Mouse (Mus musculus): ENCODE measurements around the gene Bgn. TPM values are rescaled to one million over a fixed set of nuclear protein-coding genes. Genes with fewer than 3 reads are reported as not detected.

Bgn gene
- polyA plus RNA-seq, 1 experiment from 2014 or later: 98.7 TPM

GRCm38 (mm10) chrX:73512904-73513303 lies 29.5 kb downstream of the Bgn start:
- ATAC-seq (ENCODE audit: low FRiP score, low TSS enrichment): no peak
- Histone ChIP-seq H3K27me3 (ENCODE audit: insufficient read depth, low read length) (0 out of 2 replicates have a peak, but pooled peaks cover 4% of the 10 kb centered on the region), H3K9me3 (ENCODE audit: low read length) (no peaks in the 10 kb centered on the region), H3K4me2 (replicated peaks; ENCODE audit: low read depth, low read length) (no peak overlapping the region), H3K36me3 (ENCODE audit: insufficient read depth, low read length) (no peaks in the 10 kb centered on the region), H3K4me1 (ENCODE audit: insufficient read depth, low read length) (no peaks in the 10 kb centered on the region), H3K9ac (replicated peaks; ENCODE audit: low read length) (no peak overlapping the region), H3K27ac (ENCODE audit: low read length) (no peak overlapping the region), H3K4me3 (ENCODE audit: low read length) (no peak overlapping the region)
- 30% methylated on average over 3 of the region's 3 CpGs for WGBS

GRCm38 (mm10) chrX:73516556-73516955 lies 33.2 kb downstream of the Bgn start:
- Histone ChIP-seq H3K4me2 (replicated peaks; ENCODE audit: low read depth, low read length) (no peak overlapping the region), H3K36me3 (ENCODE audit: insufficient read depth, low read length) (no peaks in the 10 kb centered on the region), H3K9ac (replicated peaks; ENCODE audit: low read length) (no peak overlapping the region), H3K4me3 (ENCODE audit: low read length) (no peak overlapping the region), H3K9me3 (ENCODE audit: low read length) (no peaks in the 10 kb centered on the region), H3K4me1 (ENCODE audit: insufficient read depth, low read length) (no peaks in the 10 kb centered on the region), H3K27ac (ENCODE audit: low read length) (no peak overlapping the region), H3K27me3 (ENCODE audit: insufficient read depth, low read length) (0 out of 2 replicates have a peak, but pooled peaks cover 4% of the 10 kb centered on the region)
- ATAC-seq (ENCODE audit: low FRiP score, low TSS enrichment): no peak
- whole genome bisulfite sequencing: 54% methylated on average over 4 of the region's 4 CpGs

- Histone ChIP-seq H3K4me2 (replicated peaks; ENCODE audit: low read depth, low read length) (no peak overlapping the region), H3K36me3 (ENCODE audit: insufficient read depth, low read length) (no peaks in the 10 kb centered on the region), H3K27me3 (ENCODE audit: insufficient read depth, low read length) (0 out of 2 replicates have a peak, but pooled peaks cover under 1% of the 10 kb centered on the region), H3K9ac (replicated peaks; ENCODE audit: low read length) (no peak overlapping the region), H3K27ac (ENCODE audit: low read length) (no peak overlapping the region), H3K4me3 (ENCODE audit: low read length) (no peak overlapping the region), H3K9me3 (ENCODE audit: low read length) (no peaks in the 10 kb centered on the region), H3K4me1 (ENCODE audit: insufficient read depth, low read length) (no peaks in the 10 kb centered on the region)
- ATAC-seq (ENCODE audit: low FRiP score, low TSS enrichment): no peak
Observed at GRCm38 (mm10) chrX:73517060-73517600, 33.7 kb downstream of the Bgn start.

DNA sequence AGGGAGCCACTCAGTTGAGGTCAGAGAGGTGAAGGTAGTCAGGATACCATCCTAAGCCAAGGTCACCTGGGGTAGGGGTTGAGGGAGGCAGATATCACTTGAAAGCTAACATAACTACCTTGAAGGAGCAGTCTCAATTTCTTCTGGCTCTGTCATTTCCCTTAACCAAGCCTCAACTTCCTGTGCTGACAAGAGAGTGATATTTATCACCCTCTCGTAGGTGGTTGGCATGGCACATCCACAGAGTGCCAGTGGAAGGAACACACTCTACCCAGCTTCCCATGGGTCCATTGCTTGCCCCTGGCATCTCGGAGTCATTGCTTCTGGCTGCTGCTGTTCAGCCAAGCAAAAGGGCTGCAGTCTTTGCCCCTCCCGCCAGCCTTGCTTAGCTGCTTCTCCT lies 37.3 kb downstream of the Bgn start:
- no peak overlapping the region for H3K4me2 ChIP-seq (replicated peaks; ENCODE audit: low read depth, low read length)
- no peak for ATAC-seq (ENCODE audit: low FRiP score, low TSS enrichment)

DNA sequence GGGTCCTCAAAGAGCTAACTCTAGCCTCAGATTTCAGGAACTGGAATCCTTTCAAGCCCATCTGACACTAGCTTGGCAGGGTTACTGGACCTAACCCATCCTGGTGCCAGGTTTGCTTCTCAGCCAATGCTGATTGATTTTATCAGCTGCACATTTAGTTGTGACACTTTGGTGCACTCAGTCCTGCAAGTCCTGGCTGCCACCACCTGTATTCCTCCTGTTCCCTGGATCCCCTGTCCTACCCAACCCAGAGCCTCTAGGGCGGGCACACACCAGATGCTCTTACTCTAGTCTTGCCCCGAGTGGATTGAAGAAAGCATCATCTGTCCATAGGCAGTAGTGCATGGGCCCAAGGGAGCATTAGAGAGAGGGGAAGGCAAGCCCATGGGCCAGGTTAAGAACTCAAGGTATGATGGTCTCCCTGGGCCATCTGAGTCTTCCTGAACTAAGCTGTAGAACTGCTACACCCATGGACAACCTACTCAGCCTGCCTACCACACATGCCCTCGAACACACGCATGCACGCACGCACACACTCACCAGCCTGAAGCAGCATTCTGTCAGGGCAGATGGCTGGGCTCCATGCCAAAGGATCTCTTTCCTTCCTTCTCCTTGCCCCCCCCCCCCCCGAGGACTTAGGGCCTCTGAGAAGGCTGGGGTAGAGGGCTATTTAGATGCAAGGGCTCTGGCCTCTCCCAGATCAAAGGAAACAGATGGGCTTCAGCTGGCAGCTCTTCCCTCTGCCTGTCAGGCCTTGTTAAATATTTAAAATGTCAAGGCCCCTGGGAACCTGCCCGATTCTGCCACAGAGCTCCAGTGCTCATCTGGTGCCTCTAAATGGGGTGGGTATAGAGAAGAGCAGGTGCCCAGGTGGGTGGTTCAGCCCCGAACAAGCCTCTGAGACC lies 41.2 kb downstream of the Bgn start:
- 66% methylated on average over 9 of the region's 9 CpGs for WGBS
- ATAC-seq (ENCODE audit: low FRiP score, low TSS enrichment): no peak
- no peak overlapping the region for H3K27ac ChIP-seq (ENCODE audit: low read length)
- H3K4me3 ChIP-seq (ENCODE audit: low read length): no peak overlapping the region
- H3K27me3 ChIP-seq (ENCODE audit: insufficient read depth, low read length): peaks cover 14% of the 10 kb centered on the region; the same call in 1 of the 2 replicates
- H3K4me1 ChIP-seq (ENCODE audit: insufficient read depth, low read length): no peaks in the 10 kb centered on the region
- H3K9me3 ChIP-seq (ENCODE audit: low read length): no peaks in the 10 kb centered on the region
- H3K4me2 ChIP-seq (replicated peaks; ENCODE audit: low read depth, low read length): no peak overlapping the region
- H3K36me3 ChIP-seq (ENCODE audit: insufficient read depth, low read length): no peaks in the 10 kb centered on the region
- no peak overlapping the region for H3K9ac ChIP-seq (replicated peaks; ENCODE audit: low read length)

More for the DNA sequence above, 37.3 kb downstream of the Bgn start:
- Histone ChIP-seq H3K36me3 (ENCODE audit: insufficient read depth, low read length) (no peaks in the 10 kb centered on the region), H3K4me3 (ENCODE audit: low read length) (no peak overlapping the region), H3K9me3 (ENCODE audit: low read length) (no peaks in the 10 kb centered on the region), H3K4me1 (ENCODE audit: insufficient read depth, low read length) (no peaks in the 10 kb centered on the region), H3K27me3 (ENCODE audit: insufficient read depth, low read length) (peaks cover 11% of the 10 kb centered on the region; the same call in 1 of the 2 replicates), H3K27ac (ENCODE audit: low read length) (no peak overlapping the region), H3K9ac (replicated peaks; ENCODE audit: low read length) (no peak overlapping the region)
- 69% methylated on average over 3 of the region's 3 CpGs for WGBS

DNA sequence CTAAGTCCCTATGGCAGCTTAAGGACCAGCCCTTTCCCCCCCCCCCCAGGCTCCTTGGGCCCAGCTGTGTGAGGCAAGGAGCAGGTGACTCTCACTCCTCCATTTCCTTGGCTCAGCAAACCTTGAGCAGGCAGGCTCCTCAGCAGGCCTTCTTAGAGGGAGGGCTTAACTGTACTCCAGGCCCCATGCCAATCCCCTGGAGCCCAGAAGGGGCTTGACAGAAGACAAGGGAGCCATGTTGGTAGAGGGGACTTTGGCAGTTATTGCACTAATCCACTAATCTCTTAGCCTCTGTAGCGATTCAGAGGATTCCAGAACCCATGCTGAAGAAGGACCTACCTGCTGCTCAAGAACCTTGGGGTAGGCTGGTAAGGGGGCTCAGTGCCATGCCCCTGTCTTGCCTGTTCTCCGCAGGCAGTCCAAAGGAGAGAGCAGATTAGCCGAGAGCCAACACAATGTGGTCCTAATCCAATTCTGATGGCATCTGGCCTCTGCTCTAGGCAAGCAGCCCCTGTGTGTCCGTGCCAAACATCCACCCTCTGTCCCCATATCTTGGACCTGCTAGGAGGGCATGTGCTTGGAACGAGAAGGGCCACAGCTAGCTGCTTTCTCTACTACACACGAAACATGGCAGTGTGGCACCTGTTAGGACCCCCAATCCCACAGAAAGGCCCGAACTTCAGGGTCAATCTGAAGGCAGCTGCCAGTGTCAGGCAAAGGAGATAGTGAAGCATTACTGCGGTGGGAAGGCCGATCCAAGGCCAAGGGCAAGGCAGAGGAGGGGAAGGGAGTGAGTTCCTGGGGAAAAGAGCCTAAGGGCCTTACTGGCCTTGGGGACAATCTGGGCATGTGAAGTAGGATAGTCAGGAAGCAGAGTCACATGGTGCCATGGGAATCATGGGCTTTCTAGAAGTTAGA lies 42.1 kb downstream of the Bgn start:
- H3K27me3 ChIP-seq (ENCODE audit: insufficient read depth, low read length): peaks cover 14% of the 10 kb centered on the region; the same call in 1 of the 2 replicates
- H3K27ac ChIP-seq (ENCODE audit: low read length): no peak overlapping the region
- H3K36me3 ChIP-seq (ENCODE audit: insufficient read depth, low read length): no peaks in the 10 kb centered on the region
- no peak overlapping the region for H3K9ac ChIP-seq (replicated peaks; ENCODE audit: low read length)
- ATAC-seq (ENCODE audit: low FRiP score, low TSS enrichment): no peak
- H3K4me3 ChIP-seq (ENCODE audit: low read length): no peak overlapping the region
- H3K9me3 ChIP-seq (ENCODE audit: low read length): no peaks in the 10 kb centered on the region
- no peak overlapping the region for H3K4me2 ChIP-seq (replicated peaks; ENCODE audit: low read depth, low read length)
- H3K4me1 ChIP-seq (ENCODE audit: insufficient read depth, low read length): no peaks in the 10 kb centered on the region
- 89% methylated on average over 9 of the region's 9 CpGs for WGBS

DNA sequence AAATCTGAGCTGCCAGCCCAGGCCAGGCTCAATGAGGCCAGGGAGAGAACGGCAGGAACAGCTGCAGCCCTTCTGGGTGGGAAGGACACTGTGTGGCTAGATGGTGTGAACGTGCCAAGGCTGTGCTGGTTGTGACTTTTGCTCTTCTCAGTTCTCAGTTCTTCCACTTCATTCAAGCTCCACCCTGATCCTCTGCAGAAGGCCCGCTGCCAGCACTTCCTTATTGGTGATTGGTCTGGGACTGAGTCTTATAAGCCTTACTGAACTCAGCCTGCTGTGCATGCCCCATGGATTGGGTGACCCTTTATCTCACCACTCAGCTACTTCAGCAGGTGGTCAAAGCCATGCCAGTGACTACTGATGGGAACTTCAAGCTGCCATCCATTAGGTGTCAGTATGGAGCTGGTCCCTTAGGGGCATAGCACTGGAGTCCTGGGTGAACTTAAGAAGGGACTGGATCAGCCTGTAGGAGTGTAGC lies 43.0 kb downstream of the Bgn start:
- no peak overlapping the region for H3K9ac ChIP-seq (replicated peaks; ENCODE audit: low read length)
- no peak overlapping the region for H3K4me3 ChIP-seq (ENCODE audit: low read length)
- H3K27ac ChIP-seq (ENCODE audit: low read length): no peak overlapping the region
- H3K36me3 ChIP-seq (ENCODE audit: insufficient read depth, low read length): no peaks in the 10 kb centered on the region
- no peaks in the 10 kb centered on the region for H3K4me1 ChIP-seq (ENCODE audit: insufficient read depth, low read length)
- no peak overlapping the region for H3K4me2 ChIP-seq (replicated peaks; ENCODE audit: low read depth, low read length)
- H3K9me3 ChIP-seq (ENCODE audit: low read length): no peaks in the 10 kb centered on the region
- ATAC-seq (ENCODE audit: low FRiP score, low TSS enrichment): no peak
- 62% methylated on average over 3 of the region's 3 CpGs for WGBS
- H3K27me3 ChIP-seq (ENCODE audit: insufficient read depth, low read length): peaks cover 14% of the 10 kb centered on the region; the same call in 1 of the 2 replicates

DNA sequence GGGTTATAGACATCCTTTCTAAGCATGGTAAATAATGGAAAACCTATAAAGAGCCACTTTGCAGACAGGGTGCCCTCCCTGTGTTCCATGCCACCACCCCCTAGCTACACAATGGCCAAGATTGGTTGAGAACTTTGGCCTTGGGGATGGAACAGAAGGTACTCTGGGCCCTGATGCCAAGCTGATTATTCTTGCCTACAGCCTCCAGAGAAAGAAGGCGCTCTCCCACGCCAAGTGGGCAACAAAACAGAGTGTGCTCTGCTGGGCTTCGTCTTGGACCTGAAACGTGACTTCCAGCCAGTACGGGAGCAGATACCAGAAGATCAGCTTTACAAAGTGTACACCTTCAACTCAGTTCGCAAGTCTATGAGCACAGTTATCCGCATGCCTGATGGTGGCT lies 54.5 kb downstream of the Bgn start:
- Histone ChIP-seq H3K4me1 (ENCODE audit: insufficient read depth, low read length) (no peaks in the 10 kb centered on the region), H3K36me3 (ENCODE audit: insufficient read depth, low read length) (no peaks in the 10 kb centered on the region), H3K4me3 (ENCODE audit: low read length) (no peak overlapping the region), H3K27ac (ENCODE audit: low read length) (no peak overlapping the region), H3K9ac (replicated peaks; ENCODE audit: low read length) (no peak overlapping the region), H3K9me3 (ENCODE audit: low read length) (no peaks in the 10 kb centered on the region), H3K27me3 (ENCODE audit: insufficient read depth, low read length) (peaks cover 13% of the 10 kb centered on the region; the same call in 1 of the 2 replicates), H3K4me2 (replicated peaks; ENCODE audit: low read depth, low read length) (no peak overlapping the region)
- WGBS: 79% methylated on average over 7 of the region's 7 CpGs
- no peak for ATAC-seq (ENCODE audit: low FRiP score, low TSS enrichment)

- Histone ChIP-seq H3K9ac (replicated peaks; ENCODE audit: low read length) (no peak overlapping the region), H3K4me3 (ENCODE audit: low read length) (no peak overlapping the region), H3K9me3 (ENCODE audit: low read length) (no peaks in the 10 kb centered on the region), H3K4me1 (ENCODE audit: insufficient read depth, low read length) (no peaks in the 10 kb centered on the region), H3K4me2 (replicated peaks; ENCODE audit: low read depth, low read length) (no peak overlapping the region), H3K27ac (ENCODE audit: low read length) (no peak overlapping the region), H3K36me3 (ENCODE audit: insufficient read depth, low read length) (no peaks in the 10 kb centered on the region), H3K27me3 (ENCODE audit: insufficient read depth, low read length) (peaks cover 10% of the 10 kb centered on the region; the same call in 1 of the 2 replicates)
- no peak for ATAC-seq (ENCODE audit: low FRiP score, low TSS enrichment)
- 49% methylated on average over 3 of the region's 3 CpGs for WGBS
Observed at GRCm38 (mm10) chrX:73543340-73543739, 59.9 kb downstream of the Bgn start.

All from kidney, embryonic 16.5 days (tissue).